Comparison of ENCODE assay signal across 16 mouse cellular contexts in the genomic region with DNA sequence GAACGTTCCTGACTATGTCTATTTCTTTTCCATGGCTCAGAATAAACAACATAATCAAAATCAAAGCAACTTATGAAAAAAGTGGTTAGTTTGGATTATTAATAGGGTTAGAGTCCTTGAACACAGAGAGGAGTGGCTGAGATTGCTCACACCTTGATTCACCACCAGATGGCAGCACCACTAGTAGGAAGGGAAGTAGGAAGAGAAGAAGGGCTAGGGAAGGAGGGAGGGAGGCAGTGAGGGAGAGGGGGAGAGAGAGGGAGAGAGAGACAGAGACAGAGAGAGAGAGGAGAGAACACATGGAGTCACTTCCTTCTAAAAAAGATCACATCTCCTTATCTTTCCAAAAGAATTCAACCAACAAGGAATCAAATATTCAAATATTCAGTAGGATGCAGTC. TPM values are rescaled to one million over a fixed set of nuclear protein-coding genes. Genes with fewer than 3 reads are reported as not detected.
A peak's percentile ranks its signal among the peaks of the same experiment; 100 is the strongest.
DNase-seq lines count a peak whose midpoint lies in the region; ATAC-seq and TF ChIP-seq lines count a peak whose summit lies in the region.
"Not testable (repeated sequence)": the region's sequence is repeated elsewhere in the genome, so short reads cannot be mapped to it uniquely, and the experiment has no call there.
"Had no signal": no experiment of that assay in that cellular context is flagged by ENCODE, and none has a peak within 500 bp of the region (broad histone marks: within the 10 kb centered on the region; RNA-seq: fewer than 3 reads in every experiment).

No protein-coding gene starts in this region.

- H3K4me3 ChIP-seq in G1E (ENCODE audit: low read depth, low read length); hindbrain, embryonic 14.5 days (replicated peaks; ENCODE audit: low read length); layer of hippocampus, adult 2 months: not testable (repeated sequence)

- not testable (repeated sequence) for TF ChIP-seq CTCF in G1E (IDR thresholded peaks at IDR 0.05; ENCODE audit: low read depth, low read length)
- peak; percentile 56 for TF ChIP-seq CTCF in layer of hippocampus, adult 2 months (conservative IDR thresholded peaks at IDR 0.05)

- not testable (repeated sequence) for H3K27ac ChIP-seq in hindbrain, embryonic 14.5 days; layer of hippocampus, adult 2 months

- H3K9ac ChIP-seq in hindbrain, embryonic 14.5 days: not testable (repeated sequence)

- not testable (repeated sequence) for H3K4me1 ChIP-seq in G1E (ENCODE audit: insufficient read depth, low read depth, low read length); hindbrain, embryonic 14.5 days (replicated peaks; ENCODE audit: control insufficient read depth, insufficient read depth, low read length)

- H3K27me3 ChIP-seq in G1E (ENCODE audit: insufficient read depth, low read length): not testable (repeated sequence)
- peaks cover 13% of the 10 kb centered on the region for H3K27me3 ChIP-seq in hindbrain, embryonic 14.5 days (ENCODE audit: control insufficient read depth, insufficient read depth, low read length)

- not testable (repeated sequence) for DNase-seq in G1E (ENCODE audit: low spot score)
- peak; percentile 46 to 67 for DNase-seq in adrenal gland, postnatal 36 days
- DNase-seq in hindbrain, embryonic 14.5 days (ENCODE audit: low spot score): peak; percentile 24
- DNase-seq in layer of hippocampus, adult 2 months (ENCODE audit: low spot score in 2 of 2): peak in 1 of 2 experiments; percentile 17
- DNase-seq in ovary, postnatal 14 days (ENCODE audit: low spot score): peak; percentile 36
- DNase-seq in thymus, postnatal 25 days: peak; percentile 25

- not testable (repeated sequence) for H3K36me3 ChIP-seq in G1E (replicated peaks); hindbrain, embryonic 14.5 days (replicated peaks; ENCODE audit: control insufficient read depth, insufficient read depth)

- not testable (repeated sequence) for H3K4me2 ChIP-seq in hindbrain, embryonic 14.5 days (replicated peaks)

- not testable (repeated sequence) for H3K9me3 ChIP-seq in G1E (replicated peaks); hindbrain, embryonic 14.5 days (ENCODE audit: control insufficient read depth, low read length)

- no CpG with 5 or more reads among the region's 1 CpGs for WGBS in hindbrain, embryonic 14.5 days

- peak; percentile 61; the same call in 1 of the 2 replicates for ATAC-seq in G1E (ENCODE audit: extremely low read depth, insufficient number of reproducible peaks, low FRiP score, poor library complexity, severe bottlenecking)
- 0 out of 2 replicates have a peak, but pooled peaks have one; percentile 59 for ATAC-seq in erythroid progenitor cell, adult 5-6 weeks (replicated peaks; ENCODE audit: low FRiP score, poor library complexity, severe bottlenecking)
- ATAC-seq in hindbrain, embryonic 14.5 days (ENCODE audit: low FRiP score): peak; percentile 59; the same call in 1 of the 2 replicates
- ATAC-seq in megakaryocyte, adult 5-6 weeks (ENCODE audit: poor library complexity, severe bottlenecking): peak; percentile 95

RNA-seq across cellular contexts. Expression of gene Gm21188, which starts 10.8 kb away (rescaled TPM):
- total RNA-seq in G1E (2014; fragmentation: Nextera tagmentation) (not detected in 2 replicates), G1E (2017) (0.27 and 0.70 TPM in 2 replicates)
- polyA plus RNA-seq in G1E (2012): 0.02 TPM in 1 of 2 replicates, not detected in the other
- under 1 TPM; 0.26 to 0.53 TPM for total RNA-seq in adrenal gland, postnatal 36 days (2021)
- 33.5 and 35.0 TPM in 2 replicates for total RNA-seq in erythroid progenitor cell, adult 5-6 weeks (2015; ENCODE audit: low replicate concordance)
- total RNA-seq in erythroid progenitor cell, adult 5-6 weeks (2017; ENCODE audit: low replicate concordance): 10.9 and 11.7 TPM in 2 replicates
- not detected in 2 replicates for polyA plus RNA-seq in hindbrain, embryonic 14.5 days (2014; fragmentation: Nextera tagmentation; extraction: Ambion mirVana)
- not detected for total RNA-seq in layer of hippocampus, adult 2 months (2021)
- total RNA-seq in megakaryocyte, adult 5-6 weeks (2015): 248 and 273 TPM in 2 replicates
- total RNA-seq in megakaryocyte, adult 5-6 weeks (2017): 152 and 161 TPM in 2 replicates
- polyA plus RNA-seq: liver, embryonic 12.5 days; neural tube, embryonic 15.5 days had no signal

RNA-seq across cellular contexts. Expression of gene Gm36079, which starts 14.3 kb away (rescaled TPM):
- total RNA-seq in G1E (2014; fragmentation: Nextera tagmentation) (not detected in 2 replicates), G1E (2017) (0.35 and 1.7 TPM in 2 replicates)
- polyA plus RNA-seq in G1E (2012): not detected in 2 replicates
- not detected for total RNA-seq in adrenal gland, postnatal 36 days (2021)
- total RNA-seq in erythroid progenitor cell, adult 5-6 weeks (2015; ENCODE audit: low replicate concordance): not detected in 2 replicates
- not detected in 2 replicates for total RNA-seq in erythroid progenitor cell, adult 5-6 weeks (2017; ENCODE audit: low replicate concordance)
- not detected in 2 replicates for polyA plus RNA-seq in hindbrain, embryonic 14.5 days (2014; fragmentation: Nextera tagmentation; extraction: Ambion mirVana)
- not detected for total RNA-seq in layer of hippocampus, adult 2 months (2021)
- total RNA-seq in megakaryocyte, adult 5-6 weeks (2015): not detected in 2 replicates
- total RNA-seq in megakaryocyte, adult 5-6 weeks (2017): 0.49 TPM in 1 of 2 replicates, not detected in the other
- total RNA-seq: heart, adult 8-10 months; hematopoietic stem cell, adult 5-6 weeks; left cerebral cortex, adult 18-20 months had no signal
- polyA plus RNA-seq: embryonic facial prominence, embryonic 14.5 days; frontal cortex, adult 2 months; kidney, embryonic 15.5 days; liver, embryonic 12.5 days; neural tube, embryonic 15.5 days had no signal

Comparison
In these comparisons a context has a peak if more than half of its experiments do, and no peak if none do; other contexts are left out.
1. RNA of gene Gm21188, which starts 10.8 kb away (total RNA-seq): 152 to 273 TPM in megakaryocyte, adult 5-6 weeks and 10.9 to 35.0 TPM in erythroid progenitor cell, adult 5-6 weeks; 0.26 to 0.53 TPM in adrenal gland, postnatal 36 days, 0.27 to 0.70 TPM in G1E and not detected in layer of hippocampus, adult 2 months; every median in the first group is over 4 times any median in the second.
2. Peak in every context shown above with its lines, with median percentiles within 50 percentile points of each other: ATAC-seq.